Mouse (Mus musculus) heart, postnatal 36 days (tissue): ENCODE data around the gene App. TPM values are rescaled to one million over a fixed set of nuclear protein-coding genes. Genes with fewer than 3 reads are reported as not detected.

ENCODE experiments used
- DNase-seq, 2 experiments: peaks; one replicate each; pipeline ENCODE4 v3.0.0; 2021 to 2022
- intact Hi-C: fragments of 180-260 bp; cut with DNase I; formaldehyde crosslinking; loops from one replicate; pipeline ENCODE4 v1.15.1; 2025
- total RNA-seq, 2 experiments: library from RNA; stranded (reverse); gene quantifications; 2 replicates each; pipeline ENCODE4 v1.2.3; 2021

The App gene
- total RNA-seq, 2 experiments from 2014 or later, result 144 to 157 TPM

DNA sequence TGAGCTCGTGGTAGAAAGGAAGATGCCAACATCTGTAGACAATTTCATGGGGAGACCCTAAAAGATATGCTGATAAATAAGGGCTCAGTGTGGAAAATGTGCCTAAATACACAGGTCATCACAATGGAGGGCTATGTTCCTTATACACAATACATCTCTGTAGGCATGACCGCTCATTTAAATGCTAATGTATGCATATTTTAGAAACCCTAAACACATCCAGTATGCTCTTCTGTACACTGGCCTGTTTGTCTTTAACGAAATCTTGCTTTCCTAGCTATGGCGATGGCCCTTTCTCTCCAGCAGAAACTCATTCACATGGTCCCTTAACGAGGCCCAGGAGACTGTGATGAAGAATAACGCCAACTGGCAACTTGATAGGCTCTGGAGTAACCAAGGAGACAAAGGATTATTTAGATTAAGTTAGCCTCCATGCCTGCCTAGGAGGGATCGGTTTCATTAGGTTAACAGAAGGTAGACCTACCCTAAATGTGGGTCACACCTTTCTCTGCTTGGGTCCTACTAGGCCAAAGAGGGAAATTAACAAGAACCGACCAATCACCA lies 185.8 kb downstream of the App start:
- intact Hi-C loops, result no loop called here

DNA sequence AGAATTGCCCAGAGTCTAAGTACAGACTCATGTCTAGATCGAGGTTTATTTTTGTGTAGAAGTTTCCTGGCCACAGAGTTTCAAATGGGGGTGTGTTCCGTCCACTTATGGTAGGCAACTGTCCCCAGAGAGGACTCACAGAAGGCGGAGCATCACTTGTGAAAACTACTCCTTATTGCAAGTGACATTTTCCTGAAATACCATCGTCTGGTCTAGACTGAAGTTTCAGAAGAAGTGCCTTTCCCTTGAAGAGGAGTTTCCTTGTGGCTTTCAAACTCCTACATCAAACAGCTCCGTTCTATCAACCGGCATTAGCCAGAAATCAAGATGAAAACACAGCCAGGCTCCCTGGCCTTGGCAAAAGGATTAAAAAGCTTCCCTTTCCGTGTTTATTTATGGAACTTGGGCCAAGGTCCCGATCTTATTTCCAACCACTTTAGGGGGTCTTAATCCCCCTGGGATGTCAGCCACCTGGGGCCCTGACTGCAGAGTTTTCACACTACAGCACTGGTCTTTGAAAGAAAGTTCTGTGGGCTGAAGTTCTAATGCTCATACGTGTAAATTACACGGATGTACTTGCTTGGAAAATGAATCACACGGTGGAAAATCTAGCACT lies 187.4 kb downstream of the App start:
- intact Hi-C loops, result no loop called here
- DNase-seq, result no peak

More for the DNA sequence above, 185.8 kb downstream of the App start:
- no peak for DNase-seq

DNA sequence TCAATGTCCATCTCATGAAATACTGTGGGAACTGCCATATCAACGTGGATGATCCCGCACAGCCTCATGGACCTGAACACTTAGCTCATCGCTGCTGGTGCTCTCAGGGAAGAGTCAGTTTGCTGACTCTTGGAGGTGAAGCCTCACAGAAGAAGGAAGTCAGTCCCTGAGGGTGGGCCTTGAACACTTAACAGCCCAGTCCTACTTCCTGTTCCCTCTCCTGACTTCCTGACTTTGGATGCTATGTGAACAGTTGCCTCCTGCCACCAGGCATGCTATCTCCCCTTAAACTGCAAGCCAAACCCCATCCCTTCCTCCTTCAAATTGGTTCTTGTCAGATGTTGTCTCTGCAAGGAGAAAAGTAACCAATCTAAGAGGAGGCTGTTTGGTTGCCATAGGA lies 188.2 kb downstream of the App start:
- intact Hi-C loops, result no loop called here
- DNase-seq, result no peak

DNA sequence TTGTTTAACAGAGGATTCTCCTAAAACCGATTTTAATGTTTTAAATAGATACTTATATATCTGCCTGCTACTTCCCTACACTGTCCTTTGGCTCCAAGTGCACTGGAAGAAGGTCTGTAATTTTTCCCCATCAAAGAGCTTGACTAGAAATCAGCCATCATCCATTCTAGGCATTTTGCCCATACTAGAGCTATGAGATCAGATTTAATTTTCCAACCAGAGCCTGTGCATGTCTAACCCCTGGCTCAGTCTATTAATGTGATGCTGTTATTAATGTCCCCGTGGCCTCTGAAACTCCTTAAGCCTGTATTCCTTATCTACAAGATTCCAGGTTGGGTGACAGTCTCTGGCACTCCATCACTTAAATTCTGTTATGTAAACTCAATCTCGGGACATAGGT lies 190.1 kb downstream of the App start:
- DNase-seq, result no peak
- intact Hi-C loops, result no loop called here

DNA sequence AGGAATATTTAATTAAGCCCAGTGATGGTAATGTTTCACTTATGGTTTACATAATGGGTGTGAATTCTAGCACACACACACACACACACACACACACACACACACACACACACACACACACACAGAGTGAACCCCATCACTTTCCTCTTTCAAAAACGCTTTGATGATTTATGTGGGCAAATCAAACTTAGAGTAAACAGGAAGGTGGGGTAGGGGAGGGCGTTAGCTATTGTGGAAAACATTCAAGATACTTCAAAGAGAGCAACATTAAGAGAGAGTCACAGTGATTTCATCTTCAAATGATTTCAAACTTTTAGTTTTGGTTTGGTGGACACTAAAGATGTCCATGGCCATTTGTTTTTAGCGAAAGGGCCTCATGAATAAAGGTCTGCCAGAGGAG lies 191.0 kb downstream of the App start:
- intact Hi-C loops, result no loop called here
- DNase-seq, result no peak

DNA sequence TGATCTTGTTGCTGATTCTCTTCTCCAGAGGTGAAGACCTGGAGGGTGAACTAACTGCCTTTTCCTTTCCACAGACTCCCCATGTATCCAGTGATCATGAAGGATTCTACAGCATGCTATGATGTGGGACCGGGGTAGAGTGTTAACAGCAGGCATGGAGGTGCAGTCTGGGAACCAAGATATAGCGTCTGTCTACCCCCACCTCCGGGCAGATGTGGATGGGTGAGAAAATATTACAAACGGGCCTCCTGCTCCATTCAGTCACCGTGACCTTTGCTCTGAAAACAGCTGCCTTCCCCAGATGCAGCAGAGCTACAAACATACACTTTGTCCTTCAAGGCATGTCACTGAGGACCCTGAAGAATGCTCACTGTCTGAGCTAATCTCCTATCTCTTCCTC lies 195.0 kb downstream of the App start:
- intact Hi-C loops, result loop anchor here (10.0 kb wide), 1 partner anchor 566 kb away; no protein-coding TSS in a partner anchor
- DNase-seq, result no peak

DNA sequence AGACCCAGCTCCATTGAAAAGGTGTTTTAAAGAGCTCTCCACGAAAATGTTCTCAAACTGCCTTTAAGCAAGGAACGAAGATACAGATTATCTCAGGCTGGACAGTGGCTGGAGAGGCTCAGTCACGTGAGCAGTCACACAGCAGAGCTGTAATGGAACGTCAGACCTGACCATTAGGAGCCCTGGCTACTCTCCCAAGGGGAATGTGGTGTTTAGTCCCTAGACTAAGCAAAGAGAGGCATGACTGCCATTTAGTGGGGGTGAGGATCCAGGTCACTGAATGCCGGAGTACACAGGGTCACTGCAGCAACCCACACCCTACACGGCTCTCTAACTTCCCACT lies 199.4 kb downstream of the App start:
- intact Hi-C loops, result loop anchor here (10.0 kb wide), 1 partner anchor 571 kb away; no protein-coding TSS in a partner anchor
- no peak for DNase-seq

DNA sequence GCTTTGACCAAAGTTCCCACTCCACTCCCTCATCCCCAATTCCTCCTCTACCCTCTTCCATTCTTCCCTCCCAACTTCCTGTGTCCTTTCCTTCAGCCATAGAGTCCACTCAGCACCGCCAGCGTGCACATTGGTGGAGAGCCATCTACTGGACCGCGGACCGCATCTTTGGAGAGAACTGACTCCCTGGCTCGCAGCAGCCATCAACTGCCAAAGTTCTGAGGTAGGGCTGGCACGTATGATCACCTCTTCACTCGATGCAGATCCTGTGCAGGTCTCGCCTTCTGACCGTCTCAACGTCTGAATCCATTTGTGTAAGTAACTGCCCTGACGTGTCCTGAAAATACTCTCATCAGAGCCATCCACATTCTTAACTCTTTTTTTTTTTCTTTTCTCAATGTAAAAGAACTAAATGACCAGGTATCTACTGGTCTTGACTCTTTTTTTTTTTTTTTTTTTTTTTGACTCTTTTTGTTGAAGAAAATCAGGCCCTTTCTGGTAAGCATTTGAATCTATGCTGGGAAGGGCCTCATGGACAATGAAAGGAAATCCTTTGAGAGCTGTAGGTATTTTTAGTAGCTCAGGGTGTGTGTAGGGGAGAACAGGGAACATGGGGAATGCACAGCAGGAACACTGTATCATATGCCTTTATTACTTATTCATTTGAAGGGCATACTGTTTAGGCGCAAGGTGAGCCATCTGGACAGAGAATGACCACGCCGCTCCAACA lies 200.0 kb downstream of the App start:
- intact Hi-C loops, result loop anchor here (10.0 kb wide), 1 partner anchor 571 kb away; no protein-coding TSS in a partner anchor
- no peak for DNase-seq

DNA sequence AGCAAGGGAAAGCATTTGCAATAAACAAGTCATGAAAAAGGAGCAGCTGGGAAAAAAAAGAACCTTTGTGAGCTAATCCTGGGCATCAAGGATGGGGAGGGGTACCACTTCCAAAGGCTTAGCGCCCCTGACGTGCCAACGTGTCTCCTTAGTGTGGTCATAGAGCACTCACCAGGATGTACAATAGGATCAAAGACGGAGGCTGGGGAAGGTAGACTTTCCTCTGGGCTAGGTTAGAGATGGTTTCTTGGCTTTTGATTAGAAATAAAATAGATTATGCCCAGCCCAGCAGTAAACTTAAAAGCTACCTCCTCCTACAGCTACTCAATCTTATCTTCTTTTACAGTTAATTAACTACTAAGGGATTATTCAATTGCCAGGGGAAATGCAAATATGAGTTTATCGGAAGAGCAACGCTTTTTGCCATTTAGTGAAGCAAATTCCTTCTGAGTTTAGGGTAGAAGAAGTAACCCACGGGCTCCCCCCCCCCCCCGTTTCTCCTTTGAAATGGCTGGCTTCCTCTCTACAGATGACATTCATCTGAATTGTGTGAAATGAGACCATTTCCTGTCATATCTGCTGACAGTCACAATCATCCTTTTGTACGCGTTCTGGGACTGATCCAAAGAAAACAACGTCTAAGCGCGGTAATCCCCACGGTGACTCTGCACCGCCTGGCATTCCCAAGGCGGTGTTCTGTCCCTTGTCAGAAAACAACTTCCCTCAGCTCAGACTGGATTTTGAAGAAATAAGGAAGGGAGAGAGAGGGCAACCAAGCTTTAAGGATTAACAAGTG lies 201.8 kb downstream of the App start:
- intact Hi-C loops, result loop anchor here (10.0 kb wide), 1 partner anchor 573 kb away; no protein-coding TSS in a partner anchor
- no peak for DNase-seq

DNA sequence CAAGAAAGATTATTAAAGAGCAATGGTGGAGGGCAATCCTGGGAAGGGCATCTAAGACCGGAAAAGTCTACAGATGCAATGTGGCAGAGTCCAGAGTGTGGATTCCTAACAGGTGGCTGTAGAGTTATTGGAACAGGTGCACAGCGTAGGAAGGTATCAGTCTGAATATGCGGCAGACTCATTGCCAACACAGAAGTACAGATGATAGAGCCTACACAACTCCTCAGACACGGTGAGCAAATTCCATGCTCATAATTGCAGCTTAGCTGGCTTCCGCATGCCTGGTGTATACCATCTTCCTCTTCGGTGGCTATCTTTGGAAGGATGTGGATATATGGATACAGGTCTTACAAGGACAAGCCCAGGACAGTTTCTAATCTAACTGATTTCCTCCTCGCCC lies 204.5 kb downstream of the App start:
- intact Hi-C loops, result no loop called here
- DNase-seq, result no peak

DNA sequence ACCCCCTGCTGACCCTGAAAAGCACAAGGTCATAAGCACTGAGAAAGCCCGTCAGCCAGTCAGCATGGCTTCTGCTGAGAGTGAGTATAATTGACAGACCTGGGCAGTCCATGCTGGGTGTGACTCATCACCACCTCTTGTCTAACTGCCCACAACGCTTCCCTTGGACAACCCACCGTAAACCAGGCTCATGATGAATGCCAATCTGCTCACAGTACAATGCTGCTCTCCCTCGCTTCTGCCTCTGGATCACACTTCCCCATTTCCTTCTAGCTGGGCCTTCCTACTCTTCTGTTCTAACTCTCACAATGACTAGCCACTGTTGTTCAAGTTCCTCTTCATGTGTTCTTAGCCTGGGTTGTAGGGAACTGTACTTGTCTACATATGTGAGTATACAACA lies 206.6 kb downstream of the App start:
- DNase-seq, result no peak
- intact Hi-C loops, result no loop called here

DNA sequence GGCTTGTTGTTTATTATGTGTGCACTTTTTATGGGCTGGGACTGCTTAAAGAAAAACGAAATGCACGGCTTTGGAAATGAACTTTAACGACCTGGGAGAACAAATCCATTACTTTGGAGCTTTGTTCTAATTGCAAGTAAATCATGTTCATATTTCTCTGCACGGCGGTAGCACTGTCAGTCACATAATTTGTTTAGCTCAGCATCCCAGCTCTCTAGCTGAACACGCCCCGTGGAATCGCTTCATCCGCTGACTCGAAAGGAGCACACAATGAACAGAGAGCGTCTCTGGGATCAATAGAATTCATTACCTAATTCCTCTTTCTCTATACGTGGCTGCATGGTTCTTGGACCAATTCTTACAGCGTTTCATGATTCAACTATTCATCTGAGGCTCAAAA lies 207.5 kb downstream of the App start:
- intact Hi-C loops, result no loop called here

DNA sequence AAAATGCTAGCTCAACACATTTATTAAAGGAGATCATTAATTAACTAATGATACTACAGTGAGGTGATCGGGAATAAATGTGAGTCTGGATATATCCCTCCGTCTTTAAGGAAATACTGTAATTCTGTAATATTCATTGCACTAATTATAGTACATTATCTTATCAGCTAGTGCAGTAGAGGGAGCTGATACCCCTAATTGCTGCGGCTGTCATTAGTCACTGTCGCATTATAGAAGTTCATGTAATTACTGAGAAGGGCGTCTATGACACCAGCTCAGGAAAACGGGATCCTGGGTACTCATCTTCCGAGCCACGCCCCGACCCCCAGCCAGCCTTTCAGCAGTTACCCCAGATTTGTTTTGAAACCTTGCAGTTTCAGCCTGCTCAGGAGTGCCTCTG lies 209.6 kb downstream of the App start:
- DNase-seq, result no peak
- intact Hi-C loops, result no loop called here

More for the DNA sequence above, 207.5 kb downstream of the App start:
- no peak for DNase-seq

DNA sequence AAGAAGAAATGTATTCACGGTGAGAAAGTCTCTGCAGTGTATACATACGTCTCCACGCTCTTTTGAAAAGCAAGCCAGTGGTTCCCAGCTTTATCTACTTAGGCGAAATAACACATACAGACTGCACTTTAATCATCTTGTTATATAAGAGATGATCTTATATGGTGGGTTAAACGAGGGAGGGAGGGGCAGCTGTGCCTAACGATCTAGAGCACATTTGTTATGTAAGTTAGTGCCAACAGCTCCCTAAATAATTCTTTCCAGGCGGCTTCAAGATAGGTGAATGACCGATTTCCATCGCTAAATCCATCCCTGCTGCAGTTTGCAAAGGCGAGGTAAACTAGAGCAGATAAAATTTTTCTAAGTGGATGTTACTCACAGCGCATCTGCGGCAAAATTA lies 210.0 kb downstream of the App start:
- no peak for DNase-seq
- intact Hi-C loops, result no loop called here

DNA sequence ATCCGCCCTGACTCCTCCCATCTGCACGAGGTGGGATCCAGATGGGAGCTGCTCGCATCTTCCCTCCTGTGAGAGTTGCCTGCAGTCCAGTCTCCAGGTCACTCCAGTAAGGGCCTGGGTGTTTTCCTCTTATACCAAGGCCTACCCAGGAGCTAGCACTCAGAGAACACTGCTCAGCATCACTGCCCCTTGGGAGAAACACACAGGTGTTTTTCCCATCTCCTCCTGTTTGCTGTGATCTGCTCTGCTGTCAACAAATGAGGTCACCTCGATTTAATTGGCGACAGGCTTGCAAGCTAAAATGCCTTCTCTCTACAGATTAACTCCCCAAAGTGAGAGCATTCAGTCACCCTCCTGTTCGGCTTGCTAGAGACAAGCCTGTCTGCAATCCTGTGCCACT lies 216.3 kb downstream of the App start:
- no peak for DNase-seq
- intact Hi-C loops, result loop anchor here (5.0 kb wide), 1 partner anchor 65 kb away; no protein-coding TSS in a partner anchor

DNA sequence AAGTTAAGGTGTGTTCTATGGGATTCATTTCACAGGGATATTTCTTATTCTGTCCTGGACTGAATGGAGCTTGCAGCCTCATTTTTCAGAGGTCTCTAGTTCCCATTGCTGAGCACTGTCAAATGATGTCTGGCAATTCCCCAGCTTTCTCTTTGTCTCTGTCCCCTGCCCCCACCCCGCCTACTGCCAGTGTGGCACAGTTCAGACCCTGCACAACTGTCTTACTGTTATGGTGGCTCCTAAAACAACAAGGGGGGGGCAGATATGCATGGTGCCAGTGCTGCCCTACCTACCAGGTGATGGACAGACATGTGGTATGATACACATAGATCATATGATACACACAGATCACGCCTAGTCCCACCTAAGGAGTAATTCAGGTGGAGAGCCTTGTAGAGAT lies 216.9 kb downstream of the App start:
- DNase-seq, result no peak
- intact Hi-C loops, result loop anchor here (5.0 kb wide), 1 partner anchor 66 kb away; no protein-coding TSS in a partner anchor

DNA sequence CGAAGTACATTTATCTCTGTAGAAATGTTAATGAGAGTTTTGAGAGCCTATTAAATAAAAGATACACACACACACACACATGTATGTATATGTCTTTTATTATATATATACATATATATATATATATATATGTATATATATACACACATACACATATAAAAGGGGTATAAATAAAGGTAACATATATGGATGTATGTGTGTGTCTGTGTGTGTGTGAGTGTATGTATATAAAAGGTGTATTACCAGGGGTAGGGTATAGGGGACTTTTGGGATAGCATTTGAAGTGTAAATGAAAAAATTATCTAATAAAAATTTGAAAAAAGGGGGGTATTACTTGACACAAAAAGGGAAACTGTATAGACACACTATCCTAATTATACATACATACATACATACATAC lies 217.7 kb downstream of the App start:
- intact Hi-C loops, result loop anchor here (1.0 to 5.0 kb wide), 4 partner anchors 66 to 721 kb away; partner anchors contain the start of gene App
- no peak for DNase-seq

DNA sequence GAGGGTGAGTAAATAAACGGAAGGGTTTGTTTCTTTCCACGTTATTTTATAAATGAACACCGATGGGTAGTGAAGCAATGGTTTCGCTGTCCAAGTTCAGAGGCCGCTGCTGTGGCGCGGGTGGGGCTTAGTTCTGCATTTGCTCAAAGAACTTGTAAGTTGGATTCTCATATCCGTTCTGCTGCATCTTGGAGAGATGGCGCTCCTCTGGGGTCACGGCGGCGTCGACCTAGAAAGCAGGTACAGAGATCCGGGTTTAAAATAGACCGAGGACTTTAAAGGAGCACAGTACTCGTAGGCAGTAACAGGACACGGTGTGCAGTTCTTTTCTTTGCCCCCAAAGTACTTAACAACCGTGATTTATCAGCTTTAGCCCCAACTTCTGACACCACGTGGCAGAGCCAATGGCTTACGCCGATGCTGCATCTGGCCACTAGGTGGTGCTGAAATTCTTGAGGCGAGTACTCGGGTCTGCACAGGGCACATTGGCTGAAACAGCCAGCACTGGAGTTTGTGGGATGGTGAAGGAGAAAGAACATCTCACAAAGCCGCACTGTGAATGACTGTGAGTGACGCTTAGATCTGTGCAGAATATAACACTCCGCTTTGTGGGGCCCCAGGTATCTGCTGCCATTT lies 218.2 kb downstream of the App start:
- intact Hi-C loops, result loop anchor here (1.0 to 5.0 kb wide), 4 partner anchors 67 to 722 kb away; partner anchors contain the start of gene App
- DNase-seq, result peak; percentile 84 to 88

DNA sequence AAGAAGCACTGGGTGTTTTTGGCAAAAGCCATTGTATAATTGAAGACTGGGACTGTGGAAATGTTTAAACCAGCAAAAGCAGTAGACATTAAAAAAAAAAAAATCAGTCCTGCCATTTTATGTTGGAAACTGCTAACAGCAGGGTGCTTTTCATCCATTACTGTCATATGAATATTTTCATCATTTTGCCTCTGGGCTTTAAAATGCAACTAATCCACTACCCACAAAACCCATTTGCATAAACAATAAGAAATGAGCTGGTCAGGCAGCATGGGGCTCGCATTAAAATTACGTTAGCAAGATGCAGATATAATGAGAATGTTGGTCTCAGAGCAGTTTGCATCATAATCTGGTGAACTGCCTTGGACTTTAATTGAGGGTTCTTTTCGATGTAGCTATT lies 242.5 kb downstream of the App start:
- DNase-seq, result no peak
- intact Hi-C loops, result no loop called here

DNA sequence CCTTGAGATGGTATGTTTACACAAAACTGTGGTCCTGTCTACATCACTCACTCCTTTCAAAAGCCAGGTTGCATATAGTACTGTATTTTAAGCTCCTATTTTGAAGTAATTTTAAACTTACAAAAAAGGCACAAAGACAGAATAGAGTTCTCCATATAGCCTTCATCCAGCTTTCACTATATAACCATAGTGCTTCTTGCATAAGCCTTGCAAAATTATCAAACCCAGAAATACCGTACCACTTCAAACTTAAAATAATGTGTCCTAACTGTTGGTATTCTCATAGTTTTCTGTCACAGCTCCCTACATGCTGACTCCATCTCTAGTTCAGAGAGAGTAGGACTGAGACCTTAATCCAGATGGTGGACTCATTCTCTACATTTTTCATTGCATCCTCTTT lies 245.7 kb downstream of the App start:
- intact Hi-C loops, result no loop called here
- no peak for DNase-seq
